Mouse (Mus musculus) erythroblast, embryonic 14.5 days (primary cell): ENCODE measurements around the gene Wdr83os. TPM values are rescaled to one million over a fixed set of nuclear protein-coding genes. Genes with fewer than 3 reads are reported as not detected.

ENCODE experiments used
- H3K27me3 ChIP-seq: 2 replicates; pipeline ENCODE4 v1.6.1; 2012; ENCODE audit warnings: inconsistent platforms; ENCODE audit not compliant: control insufficient read depth
- H3K36me3 ChIP-seq: 2 replicates; pipeline ENCODE4 v1.6.1; 2012; ENCODE audit warnings: mild to moderate bottlenecking, inconsistent platforms; ENCODE audit not compliant: control insufficient read depth
- H3K4me1 ChIP-seq: 2 replicates; pipeline ENCODE4 v1.6.1; 2012; ENCODE audit warnings: inconsistent platforms; ENCODE audit not compliant: control insufficient read depth
- H3K4me3 ChIP-seq: replicated peaks from 2 replicates; pipeline ENCODE3; 2012; ENCODE audit warnings: moderate library complexity, mild to moderate bottlenecking, inconsistent platforms
- H3K9me3 ChIP-seq: 2 replicates; pipeline ENCODE4 v1.6.1; 2012; ENCODE audit warnings: low read length, inconsistent platforms, mixed read lengths; ENCODE audit not compliant: control insufficient read depth
- GATA1 ChIP-seq: IDR thresholded peaks from 2 replicates; pipeline ENCODE4 v1.6.1; 2012; ENCODE audit warnings: low read length, inconsistent platforms, mixed read lengths
- TAL1 ChIP-seq: IDR thresholded peaks from 3 replicates; pipeline ENCODE4 v1.6.1; 2012; ENCODE audit warnings: low read length, inconsistent platforms, mixed read lengths
- polyA plus RNA-seq: library from polyadenylated mRNA; stranded (reverse); fragments of >175 nt; gene quantifications from 2 replicates; pipeline ENCODE4 v1.2.3, GENCODE M21; 2012

Gene Wdr83os
- 0.28 and 1.5 TPM in 2 replicates for polyA plus RNA-seq

GRCm38 (mm10) chr8:85080532-85081215 is at the start of gene Wdr83os:
TSS of gene Wdr83os (plus strand) at chr8:85080740.
- no peak for TF ChIP-seq GATA1
- TF ChIP-seq TAL1, result no peak
- H3K4me3 ChIP-seq, result peak within 1 kb of the TSS; percentile 85
- H3K9me3 ChIP-seq, result no peaks in the 10 kb centered on the region
- H3K4me1 ChIP-seq, result peaks cover 72% of the 10 kb centered on the region
- peaks cover 40% of the 10 kb centered on the region for H3K36me3 ChIP-seq
- H3K27me3 ChIP-seq, result no peaks in the 10 kb centered on the region

GRCm38 (mm10) chr8:85032622-85033311 is 47.8 kb upstream of the Wdr83os start:
- peaks cover 72% of the 10 kb centered on the region for H3K4me1 ChIP-seq
- peaks cover 63% of the 10 kb centered on the region for H3K36me3 ChIP-seq
- no peak for TF ChIP-seq TAL1
- TF ChIP-seq GATA1, result no peak
- no peaks in the 10 kb centered on the region for H3K27me3 ChIP-seq
- no peak overlapping the region for H3K4me3 ChIP-seq
- no peaks in the 10 kb centered on the region for H3K9me3 ChIP-seq

GRCm38 (mm10) chr8:85033867-85034266 is 46.7 kb upstream of the Wdr83os start:
- no peak overlapping the region for H3K4me3 ChIP-seq
- TF ChIP-seq TAL1 (no peak), GATA1 (no peak)
- H3K27me3 ChIP-seq, result no peaks in the 10 kb centered on the region
- peaks cover 58% of the 10 kb centered on the region for H3K36me3 ChIP-seq
- no peaks in the 10 kb centered on the region for H3K9me3 ChIP-seq
- H3K4me1 ChIP-seq, result peaks cover 72% of the 10 kb centered on the region

GRCm38 (mm10) chr8:85034764-85035163 is 45.8 kb upstream of the Wdr83os start:
- Histone ChIP-seq H3K36me3 (peaks cover 55% of the 10 kb centered on the region), H3K9me3 (no peaks in the 10 kb centered on the region), H3K4me3 (peak overlapping the region; percentile 91), H3K4me1 (peaks cover 68% of the 10 kb centered on the region), H3K27me3 (no peaks in the 10 kb centered on the region)
- no peak for TF ChIP-seq TAL1
- TF ChIP-seq GATA1, result no peak

GRCm38 (mm10) chr8:85035165-85035727 is 45.3 kb upstream of the Wdr83os start:
- peak overlapping the region; percentile 91 for H3K4me3 ChIP-seq
- no peaks in the 10 kb centered on the region for H3K27me3 ChIP-seq
- no peaks in the 10 kb centered on the region for H3K9me3 ChIP-seq
- peaks cover 69% of the 10 kb centered on the region for H3K4me1 ChIP-seq
- H3K36me3 ChIP-seq, result peaks cover 55% of the 10 kb centered on the region
- TF ChIP-seq TAL1, result no peak
- TF ChIP-seq GATA1, result no peak

- peaks cover 70% of the 10 kb centered on the region for H3K4me1 ChIP-seq
These were observed 44.7 kb upstream of the Wdr83os start for GRCm38 (mm10) chr8:85035728-85036310.

GRCm38 (mm10) chr8:85036381-85036717 is 44.2 kb upstream of the Wdr83os start:
- Histone ChIP-seq H3K4me3 (peak overlapping the region; percentile 91), H3K9me3 (no peaks in the 10 kb centered on the region), H3K27me3 (no peaks in the 10 kb centered on the region), H3K4me1 (peaks cover 74% of the 10 kb centered on the region), H3K36me3 (peaks cover 57% of the 10 kb centered on the region)
- TF ChIP-seq GATA1, result no peak
- TF ChIP-seq TAL1, result no peak

More at GRCm38 (mm10) chr8:85035728-85036310, 44.7 kb upstream of the Wdr83os start:
- H3K4me3 ChIP-seq, result peak overlapping the region; percentile 91
- peaks cover 56% of the 10 kb centered on the region for H3K36me3 ChIP-seq
- TF ChIP-seq GATA1 (no peak), TAL1 (no peak)
- H3K9me3 ChIP-seq, result no peaks in the 10 kb centered on the region
- H3K27me3 ChIP-seq, result no peaks in the 10 kb centered on the region

- Histone ChIP-seq H3K4me1 (peaks cover 72% of the 10 kb centered on the region), H3K36me3 (peaks cover 57% of the 10 kb centered on the region), H3K27me3 (no peaks in the 10 kb centered on the region), H3K4me3 (peak within 1 kb of the TSS; percentile 91), H3K9me3 (no peaks in the 10 kb centered on the region)
- no peak for TF ChIP-seq TAL1
- TF ChIP-seq GATA1, result no peak
These were observed 43.7 kb upstream of the Wdr83os start, which contains the start of gene Tnpo2 for GRCm38 (mm10) chr8:85036718-85037365. TSS of gene Tnpo2 (plus strand) at chr8:85036915.
